Mouse (Mus musculus): ENCODE measurements around the gene Tgm2. TPM values are rescaled to one million over a fixed set of nuclear protein-coding genes. Genes with fewer than 3 reads are reported as not detected.

Tgm2 gene
- polyA plus RNA-seq, 1 experiment: 19.0 TPM

GRCm38 (mm10) chr2:158122814-158123213 lies 23.4 kb downstream of the Tgm2 start:
- no peak overlapping the region for H3K4me3 ChIP-seq (replicated peaks; ENCODE audit: control insufficient read depth, low read depth, low read length)
- WGBS: 89% methylated on average over 6 of the region's 6 CpGs
- no peak for TF ChIP-seq POLR2A (IDR thresholded peaks at IDR 0.05; ENCODE audit: borderline replicate concordance, control insufficient read depth, low read depth, low read length)
- TF ChIP-seq CTCF (IDR thresholded peaks at IDR 0.05; ENCODE audit: control insufficient read depth, insufficient read depth, low read length): no peak

DNA sequence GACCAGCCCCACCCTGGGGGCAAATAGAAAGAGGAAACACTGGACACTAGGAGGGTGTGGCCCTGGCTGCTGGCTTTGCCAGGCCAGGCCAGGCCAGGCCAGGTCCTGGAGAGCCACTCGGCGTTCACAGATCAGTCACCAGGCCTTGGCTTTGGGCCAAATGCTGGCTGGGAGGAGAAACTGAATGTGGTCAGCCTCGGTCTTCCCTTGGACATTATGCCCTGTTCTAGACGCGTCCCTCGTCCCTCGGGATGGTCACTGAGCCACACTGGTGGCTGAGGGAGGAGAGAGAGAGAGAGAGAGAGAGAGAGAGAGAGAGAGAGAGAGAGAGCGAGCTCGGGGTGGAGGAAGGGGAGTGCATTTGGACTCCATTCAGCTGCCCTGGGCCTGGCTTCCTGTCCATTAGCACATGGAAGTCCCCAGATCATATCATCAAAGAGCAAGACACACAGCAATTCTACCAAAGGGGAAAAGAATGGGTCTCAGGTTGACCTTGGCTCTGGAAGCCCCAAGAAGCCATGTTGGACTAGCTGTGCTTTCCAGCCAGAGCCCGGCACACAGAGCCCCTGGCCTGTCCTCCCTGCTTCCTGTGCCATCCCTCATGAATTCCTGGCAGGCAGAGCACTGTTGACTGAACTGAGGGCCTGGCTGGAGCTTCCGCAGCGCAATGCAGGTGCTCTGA lies 24.4 kb downstream of the Tgm2 start:
- 65% methylated on average over 12 of the region's 12 CpGs for WGBS
- TF ChIP-seq POLR2A (IDR thresholded peaks at IDR 0.05; ENCODE audit: borderline replicate concordance, control insufficient read depth, low read depth, low read length) (no peak), CTCF (IDR thresholded peaks at IDR 0.05; ENCODE audit: control insufficient read depth, insufficient read depth, low read length) (no peak)
- no peaks in the 10 kb centered on the region; the same call in 1 of the 2 replicates for H3K4me1 ChIP-seq (ENCODE audit: control insufficient read depth, insufficient read depth, low read length)
- H3K4me3 ChIP-seq (replicated peaks; ENCODE audit: control insufficient read depth, low read depth, low read length): no peak overlapping the region
- H3K27ac ChIP-seq (ENCODE audit: control insufficient read depth, insufficient read depth, low read depth, low read length, poor library complexity): no peak overlapping the region; the same call in 1 of the 2 replicates

More at GRCm38 (mm10) chr2:158122814-158123213, 23.4 kb downstream of the Tgm2 start:
- no peaks in the 10 kb centered on the region; the same call in 1 of the 2 replicates for H3K4me1 ChIP-seq (ENCODE audit: control insufficient read depth, insufficient read depth, low read length)
- no peak overlapping the region for H3K27ac ChIP-seq (ENCODE audit: control insufficient read depth, insufficient read depth, low read depth, low read length, poor library complexity)

- Histone ChIP-seq H3K4me1 (ENCODE audit: control insufficient read depth, insufficient read depth, low read length) (no peaks in the 10 kb centered on the region; the same call in 1 of the 2 replicates), H3K4me3 (replicated peaks; ENCODE audit: control insufficient read depth, low read depth, low read length) (no peak overlapping the region), H3K27ac (ENCODE audit: control insufficient read depth, insufficient read depth, low read depth, low read length, poor library complexity) (no peak overlapping the region)
- 87% methylated on average over 3 of the region's 3 CpGs for WGBS
- TF ChIP-seq CTCF (IDR thresholded peaks at IDR 0.05; ENCODE audit: control insufficient read depth, insufficient read depth, low read length) (no peak), POLR2A (IDR thresholded peaks at IDR 0.05; ENCODE audit: borderline replicate concordance, control insufficient read depth, low read depth, low read length) (no peak)
Observed at GRCm38 (mm10) chr2:158120868-158121267, 25.4 kb downstream of the Tgm2 start.

DNA sequence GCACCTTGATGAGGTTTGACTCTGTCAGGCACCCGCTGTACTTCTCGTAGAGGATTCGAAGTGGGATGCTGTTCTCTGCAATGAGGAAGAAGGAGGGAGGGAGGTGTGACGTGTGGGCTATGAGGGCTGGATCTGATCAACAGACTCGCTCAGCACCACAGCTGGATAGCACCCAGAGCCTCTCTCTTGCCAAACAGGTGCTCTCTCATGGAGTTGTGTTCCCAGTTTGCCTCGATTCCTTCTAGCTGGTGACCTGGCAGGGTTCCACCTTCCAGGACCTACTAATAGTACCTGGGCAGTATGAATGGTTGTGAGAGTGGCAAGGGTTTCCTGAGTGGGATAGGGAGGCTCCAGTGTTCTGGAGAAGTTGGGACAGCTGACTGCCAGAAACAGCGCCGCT lies 26.0 kb downstream of the Tgm2 start:
- 84% methylated on average over 8 of the region's 8 CpGs for WGBS

DNA sequence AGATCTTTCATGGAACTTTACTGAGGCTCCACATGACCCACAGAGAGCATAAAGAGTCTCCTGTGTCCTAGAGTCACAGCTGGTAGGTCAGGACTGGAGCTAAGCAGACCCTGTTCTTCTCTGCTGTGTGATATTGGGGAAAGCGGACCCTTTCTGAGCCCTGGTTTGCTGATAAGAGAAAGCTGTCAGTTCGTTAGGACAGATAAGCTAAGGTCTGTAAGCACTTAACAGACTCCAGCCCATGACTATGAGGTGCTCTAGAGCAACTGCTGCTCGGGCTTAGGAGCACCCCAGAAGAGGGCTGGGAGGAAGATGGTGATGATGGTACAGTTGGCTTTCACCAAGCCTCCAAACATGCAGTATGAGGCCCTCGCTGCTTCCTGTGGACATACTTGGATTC lies 27.1 kb downstream of the Tgm2 start:
- Histone ChIP-seq H3K27ac (ENCODE audit: control insufficient read depth, insufficient read depth, low read depth, low read length, poor library complexity) (no peak overlapping the region), H3K4me3 (replicated peaks; ENCODE audit: control insufficient read depth, low read depth, low read length) (no peak overlapping the region), H3K4me1 (ENCODE audit: control insufficient read depth, insufficient read depth, low read length) (no peaks in the 10 kb centered on the region; the same call in 1 of the 2 replicates)
- TF ChIP-seq CTCF (IDR thresholded peaks at IDR 0.05; ENCODE audit: control insufficient read depth, insufficient read depth, low read length) (no peak), POLR2A (IDR thresholded peaks at IDR 0.05; ENCODE audit: borderline replicate concordance, control insufficient read depth, low read depth, low read length) (no peak)
- 72% methylated on average over 4 of the region's 4 CpGs for WGBS

More for the DNA sequence above, 26.0 kb downstream of the Tgm2 start:
- no peak for TF ChIP-seq POLR2A (IDR thresholded peaks at IDR 0.05; ENCODE audit: borderline replicate concordance, control insufficient read depth, low read depth, low read length)
- Histone ChIP-seq H3K27ac (ENCODE audit: control insufficient read depth, insufficient read depth, low read depth, low read length, poor library complexity) (no peak overlapping the region), H3K4me1 (ENCODE audit: control insufficient read depth, insufficient read depth, low read length) (no peaks in the 10 kb centered on the region; the same call in 1 of the 2 replicates), H3K4me3 (replicated peaks; ENCODE audit: control insufficient read depth, low read depth, low read length) (no peak overlapping the region)

DNA sequence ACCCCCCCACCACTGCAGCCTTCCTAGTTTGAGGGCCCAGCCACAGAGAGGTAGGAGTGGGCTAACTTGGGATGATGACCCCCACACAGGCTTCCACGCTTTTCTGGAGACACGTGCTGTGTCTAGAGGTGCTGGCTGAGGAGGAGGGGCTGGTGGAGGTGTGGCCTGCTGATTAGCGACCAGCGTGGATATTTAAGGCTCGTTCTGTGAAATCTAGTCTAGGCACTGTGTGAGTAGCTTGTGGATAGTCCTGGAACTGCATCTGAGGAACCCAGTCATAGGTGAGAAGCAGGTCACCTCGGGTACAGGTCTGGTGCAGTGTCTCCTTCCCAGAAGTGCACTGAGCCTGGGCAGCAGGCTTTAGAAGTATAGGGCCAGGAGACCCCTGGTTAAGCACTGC lies 29.6 kb downstream of the Tgm2 start:
- 14% methylated on average over 6 of the region's 6 CpGs for WGBS

GRCm38 (mm10) chr2:158115838-158116453 lies 30.3 kb downstream of the Tgm2 start:
- WGBS: 69% methylated on average over 3 of the region's 3 CpGs
- TF ChIP-seq POLR2A (IDR thresholded peaks at IDR 0.05; ENCODE audit: borderline replicate concordance, control insufficient read depth, low read depth, low read length): no peak
- TF ChIP-seq CTCF (IDR thresholded peaks at IDR 0.05; ENCODE audit: control insufficient read depth, insufficient read depth, low read length): no peak
- Histone ChIP-seq H3K27ac (ENCODE audit: control insufficient read depth, insufficient read depth, low read depth, low read length, poor library complexity) (0 out of 2 replicates have a peak overlapping the region, but pooled peaks have one; percentile 11), H3K4me3 (replicated peaks; ENCODE audit: control insufficient read depth, low read depth, low read length) (no peak overlapping the region), H3K4me1 (ENCODE audit: control insufficient read depth, insufficient read depth, low read length) (no peaks in the 10 kb centered on the region; the same call in 1 of the 2 replicates)

More for the DNA sequence above, 29.6 kb downstream of the Tgm2 start:
- no peak for TF ChIP-seq POLR2A (IDR thresholded peaks at IDR 0.05; ENCODE audit: borderline replicate concordance, control insufficient read depth, low read depth, low read length)
- TF ChIP-seq CTCF (IDR thresholded peaks at IDR 0.05; ENCODE audit: control insufficient read depth, insufficient read depth, low read length): no peak
- H3K4me1 ChIP-seq (ENCODE audit: control insufficient read depth, insufficient read depth, low read length): no peaks in the 10 kb centered on the region; the same call in 1 of the 2 replicates
- no peak overlapping the region for H3K27ac ChIP-seq (ENCODE audit: control insufficient read depth, insufficient read depth, low read depth, low read length, poor library complexity)
- H3K4me3 ChIP-seq (replicated peaks; ENCODE audit: control insufficient read depth, low read depth, low read length): no peak overlapping the region

DNA sequence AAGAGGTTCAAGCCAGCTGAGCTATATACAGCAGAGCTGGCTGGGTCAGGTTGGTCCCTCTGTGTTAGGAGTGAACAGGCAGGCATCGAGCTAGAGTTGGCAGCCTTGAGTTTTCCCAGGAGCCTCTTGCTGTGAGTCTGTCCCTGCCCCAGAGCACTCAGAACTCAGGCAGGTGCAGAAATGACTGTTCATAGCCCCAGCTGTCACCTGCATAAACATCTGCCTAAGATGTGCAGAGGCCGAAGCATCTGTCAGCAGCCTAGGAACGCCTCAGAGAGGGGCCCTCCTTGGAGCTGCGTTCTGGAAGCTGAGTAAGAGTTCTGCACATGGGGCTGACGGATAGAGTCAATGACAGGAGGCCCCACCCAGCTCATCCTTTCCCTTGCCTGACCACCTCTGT lies 31.3 kb downstream of the Tgm2 start:
- Histone ChIP-seq H3K4me3 (replicated peaks; ENCODE audit: control insufficient read depth, low read depth, low read length) (no peak overlapping the region), H3K4me1 (ENCODE audit: control insufficient read depth, insufficient read depth, low read length) (no peaks in the 10 kb centered on the region; the same call in 1 of the 2 replicates), H3K27ac (ENCODE audit: control insufficient read depth, insufficient read depth, low read depth, low read length, poor library complexity) (no peak overlapping the region)
- 80% methylated on average over 5 of the region's 5 CpGs for WGBS
- no peak for TF ChIP-seq POLR2A (IDR thresholded peaks at IDR 0.05; ENCODE audit: borderline replicate concordance, control insufficient read depth, low read depth, low read length)
